Mouse (Mus musculus) monocyte, adult 5-6 weeks (primary cell): Measurements from ENCODE around the gene Itgbl1. TPM values are rescaled to one million over a fixed set of nuclear protein-coding genes. Genes with fewer than 3 reads are reported as not detected.
"Not testable (repeated sequence)": the region's sequence is repeated elsewhere in the genome, so short reads cannot be mapped to it uniquely, and the experiment has no call there.

Source experiments
- ATAC-seq: fragments of 153-309, 156-312 bp; replicated peaks from 2 replicates; pipeline ENCODE4 v1.8.0; 2017; ENCODE audit warnings: mild to moderate bottlenecking; ENCODE audit not compliant: low TSS enrichment, insufficient number of reproducible peaks, severe bottlenecking, poor library complexity, low FRiP score
- total RNA-seq: library from RNA; stranded (forward); fragments of 200-1000, 200-491, 200-594 nt; gene quantifications from 3 replicates; pipeline ENCODE4 v1.2.3, GENCODE M21; 2017

Gene Itgbl1
- not detected in 3 replicates for total RNA-seq

- no peak for ATAC-seq
Measured at GRCm38 (mm10) chr14:123659921-123660385, at the start of gene Itgbl1. Gene Itgbl1 (plus strand): TSS chr14:123659971.

- no peak for ATAC-seq
Measured at GRCm38 (mm10) chr14:123622969-123623368, 36.8 kb upstream of the Itgbl1 start.

- ATAC-seq = no peak
Measured at GRCm38 (mm10) chr14:123626501-123627179, 33.1 kb upstream of the Itgbl1 start, which contains the start of gene Nalcn. Gene Nalcn (minus strand): TSS chr14:123627144.

- no peak for ATAC-seq
Measured at GRCm38 (mm10) chr14:123627180-123627562, 32.6 kb upstream of the Itgbl1 start.

- ATAC-seq = no peak
Measured at GRCm38 (mm10) chr14:123661091-123661491, 1.3 kb downstream of the Itgbl1 start.

- ATAC-seq = no peak
Measured at GRCm38 (mm10) chr14:123662386-123662785, 2.6 kb downstream of the Itgbl1 start.

- ATAC-seq = no peak
Measured at GRCm38 (mm10) chr14:123663206-123663605, 3.4 kb downstream of the Itgbl1 start.

GRCm38 (mm10) chr14:123664451-123664850, 4.7 kb downstream of the Itgbl1 start:
- no peak for ATAC-seq

GRCm38 (mm10) chr14:123671076-123671475, 11.3 kb downstream of the Itgbl1 start:
- not testable (repeated sequence) for ATAC-seq

- no peak for ATAC-seq
Measured at GRCm38 (mm10) chr14:123678091-123678490, 18.3 kb downstream of the Itgbl1 start.

- ATAC-seq = no peak
Measured at GRCm38 (mm10) chr14:123714751-123715150, 55.0 kb downstream of the Itgbl1 start.

GRCm38 (mm10) chr14:123742055-123742454, 82.3 kb downstream of the Itgbl1 start:
- no peak for ATAC-seq

GRCm38 (mm10) chr14:123751017-123751416, 91.2 kb downstream of the Itgbl1 start:
- ATAC-seq = no peak

GRCm38 (mm10) chr14:123759534-123759933, 99.8 kb downstream of the Itgbl1 start:
- no peak for ATAC-seq

- ATAC-seq = no peak
Measured at GRCm38 (mm10) chr14:123760079-123760478, 100.3 kb downstream of the Itgbl1 start.

GRCm38 (mm10) chr14:123801744-123802143, 142.0 kb downstream of the Itgbl1 start:
- no peak for ATAC-seq

GRCm38 (mm10) chr14:123837662-123838061, 177.9 kb downstream of the Itgbl1 start:
- ATAC-seq = no peak; the same call in 1 of the 2 replicates

- no peak for ATAC-seq
Measured at GRCm38 (mm10) chr14:123843675-123844425, 184.1 kb downstream of the Itgbl1 start.

GRCm38 (mm10) chr14:123864531-123864930, 204.8 kb downstream of the Itgbl1 start:
- no peak for ATAC-seq
